Mouse (Mus musculus) urinary bladder, postnatal 14 days (tissue): Measurements from ENCODE around the gene Efcab1.

Source experiments
- DNase-seq: peaks from one replicate; pipeline ENCODE4 v3.0.0; 2021; ENCODE audit warnings: low spot score

The Efcab1 gene

DNA sequence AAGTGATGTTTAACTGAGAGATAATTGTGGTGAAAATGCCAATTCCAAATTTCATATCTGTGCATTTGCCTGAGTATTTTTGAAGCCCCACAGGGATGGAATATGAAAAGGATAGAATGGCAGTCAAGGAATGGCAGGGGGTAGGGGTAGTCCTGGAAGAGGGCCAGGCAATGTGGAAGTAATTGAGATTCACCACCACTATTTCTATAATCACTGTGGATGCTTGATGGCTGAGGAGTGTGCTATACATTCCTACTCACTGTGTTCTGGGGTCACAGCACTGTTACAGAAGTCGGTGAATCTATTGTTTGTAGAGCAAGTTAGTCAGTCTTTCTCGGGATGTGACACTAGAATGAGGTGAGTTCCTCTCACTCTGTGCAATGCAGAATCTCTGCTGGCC lies 108.3 kb downstream of the Efcab1 start:
- no peak for DNase-seq
